Mouse (Mus musculus): ENCODE measurements at regions not wholly inside any gene's neighbourhood (a gene's known extent, or its start where the extent isn't known, plus 50 kb on each side); places are given as distances from the start of the nearest gene placed in this dataset.

- DNase-seq = no peak
Measured at GRCm38 (mm10) chr2:158909086-158909485, 114.5 kb downstream of the Dhx35 start.

GRCm38 (mm10) chr2:158910325-158910724 lies 115.7 kb downstream of the Dhx35 start:
- DNase-seq = no peak

- DNase-seq = no peak
Measured at GRCm38 (mm10) chr2:158911191-158911590, 116.6 kb downstream of the Dhx35 start.

GRCm38 (mm10) chr2:158912631-158913258 lies 118.1 kb downstream of the Dhx35 start:
- peak in 1 of 2 experiments; percentile 15 for DNase-seq

GRCm38 (mm10) chr2:158917398-158917797 lies 122.8 kb downstream of the Dhx35 start:
- DNase-seq = no peak

- DNase-seq = no peak
Measured at GRCm38 (mm10) chr2:158918312-158918711, 123.7 kb downstream of the Dhx35 start.

- no peak for DNase-seq
Measured at GRCm38 (mm10) chr2:158921342-158922255, 127.0 kb downstream of the Dhx35 start.

GRCm38 (mm10) chr2:158922766-158923165 lies 128.2 kb downstream of the Dhx35 start:
- DNase-seq = no peak

- no peak for DNase-seq
Measured at GRCm38 (mm10) chr2:158929507-158929906, 134.9 kb downstream of the Dhx35 start.

- no peak for DNase-seq
Measured at GRCm38 (mm10) chr2:158937948-158938565, 143.4 kb downstream of the Dhx35 start.

- DNase-seq = no peak
Measured at GRCm38 (mm10) chr2:158949418-158949817, 154.8 kb downstream of the Dhx35 start.

GRCm38 (mm10) chr2:158951061-158951460 lies 156.5 kb downstream of the Dhx35 start:
- no peak for DNase-seq

- DNase-seq = no peak
Measured at GRCm38 (mm10) chr2:158956888-158957287, 162.3 kb downstream of the Dhx35 start.

- no peak for DNase-seq
Measured at GRCm38 (mm10) chr2:158965003-158965665, 170.5 kb downstream of the Dhx35 start.

GRCm38 (mm10) chr2:158972178-158972577 lies 177.6 kb downstream of the Dhx35 start:
- DNase-seq = no peak

GRCm38 (mm10) chr2:158985529-158986148 lies 191.0 kb downstream of the Dhx35 start:
- DNase-seq = no peak

- DNase-seq = no peak
Measured at GRCm38 (mm10) chr2:159002481-159003186, 208.0 kb downstream of the Dhx35 start.

- no peak for DNase-seq
Measured at GRCm38 (mm10) chr2:159003187-159003497, 208.5 kb downstream of the Dhx35 start.

- no peak for DNase-seq
Measured at GRCm38 (mm10) chr2:159004417-159004816, 209.8 kb downstream of the Dhx35 start.

- no peak for DNase-seq
Measured at GRCm38 (mm10) chr2:159012725-159013124, 218.1 kb downstream of the Dhx35 start.

GRCm38 (mm10) chr2:159014553-159014952 lies 219.9 kb downstream of the Dhx35 start:
- no peak for DNase-seq

- DNase-seq = no peak
Measured at GRCm38 (mm10) chr2:159019921-159020534, 225.4 kb downstream of the Dhx35 start.

Measured in spleen, adult 18-20 months (tissue).